Mouse (Mus musculus): Measurements from ENCODE around the gene Gm42420.

DNA sequence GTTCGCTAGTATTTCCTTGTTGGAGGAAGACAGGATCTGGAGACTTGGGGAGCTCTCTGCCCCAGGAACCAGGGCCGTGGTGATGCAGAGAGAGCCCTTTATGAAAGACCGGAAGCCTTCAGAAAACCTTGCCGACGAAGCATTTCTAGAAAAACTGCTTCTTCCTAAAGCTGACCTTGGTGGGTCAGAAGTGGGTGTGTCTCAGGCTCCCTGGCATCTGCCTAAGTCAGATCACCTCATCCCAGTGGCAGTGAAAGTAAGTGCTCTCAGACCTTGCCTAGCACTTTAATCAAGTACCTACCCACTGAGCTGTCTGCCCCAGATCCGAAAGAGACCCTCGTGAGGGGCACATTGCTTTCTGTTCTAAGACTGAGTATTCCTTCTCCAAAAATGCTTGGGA, 10.6 kb upstream of the Gm42420 start:
- TF ChIP-seq GATA1 (IDR thresholded peaks at IDR 0.05; ENCODE audit: borderline replicate concordance, low read length) = no peak
- no peak for TF ChIP-seq FLI1 (IDR thresholded peaks at IDR 0.05; ENCODE audit: low read length)

Data from megakaryocyte, embryonic 14.5 days (primary cell).